Mouse (Mus musculus): Measurements from ENCODE around the gene Lnpep. TPM values are rescaled to one million over a fixed set of nuclear protein-coding genes. Genes with fewer than 3 reads are reported as not detected.

Lnpep gene
- polyA plus RNA-seq, 1 experiment = 78.2 TPM

DNA sequence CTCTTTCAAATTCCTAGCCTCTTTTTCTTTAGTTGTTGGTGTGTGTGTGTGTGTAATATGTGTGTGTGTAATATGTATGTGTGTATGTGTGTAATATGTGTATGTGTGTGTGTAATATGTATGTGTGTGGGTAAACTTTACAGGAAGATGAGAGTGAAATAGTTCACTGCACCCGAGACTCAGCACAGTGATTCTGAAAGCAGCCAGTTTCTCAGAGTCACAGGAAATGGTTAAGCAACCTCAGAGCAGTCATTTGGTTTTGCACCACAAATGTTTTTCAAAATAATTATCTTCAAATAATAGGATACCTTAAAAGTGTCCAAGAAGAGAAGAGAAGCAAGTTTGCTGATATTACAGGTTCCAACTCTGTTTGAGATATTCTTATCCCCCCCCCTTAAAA is 24.8 kb downstream of the Lnpep start:
- Histone ChIP-seq H3K4me3 (ENCODE audit: insufficient read depth, low read depth, low read length) (no peak overlapping the region), H3K27ac (ENCODE audit: insufficient read depth, low read depth, low read length) (no peak overlapping the region), H3K4me1 (ENCODE audit: control insufficient read depth, insufficient read depth, low read length) (no peaks in the 10 kb centered on the region)
- TF ChIP-seq CTCF (IDR thresholded peaks at IDR 0.05; ENCODE audit: insufficient read depth, low read depth, low read length) (no peak), POLR2A (IDR thresholded peaks at IDR 0.05; ENCODE audit: insufficient read depth, low read depth, low read length) (no peak)
- 66% methylated on average over 1 of the region's 1 CpGs for WGBS

DNA sequence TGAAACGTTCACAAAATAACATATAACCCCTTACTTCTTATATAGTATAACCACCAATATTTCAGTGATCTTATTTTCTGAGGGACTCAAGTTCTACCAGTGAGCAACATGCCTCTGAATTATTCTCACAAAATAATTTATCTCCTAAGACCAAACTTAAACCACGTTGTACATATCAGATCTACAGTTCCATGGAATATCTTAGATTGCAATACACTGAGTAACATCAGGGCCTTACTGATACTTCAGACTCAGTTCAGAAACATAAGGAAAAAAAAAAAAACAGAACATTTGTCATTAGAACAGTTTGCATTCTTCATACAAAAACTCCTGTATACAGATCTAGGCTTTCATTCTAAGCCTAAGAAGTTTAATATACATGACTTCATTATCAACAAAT is 26.5 kb downstream of the Lnpep start:
- TF ChIP-seq POLR2A (IDR thresholded peaks at IDR 0.05; ENCODE audit: insufficient read depth, low read depth, low read length) = no peak
- TF ChIP-seq CTCF (IDR thresholded peaks at IDR 0.05; ENCODE audit: insufficient read depth, low read depth, low read length) = no peak
- WGBS = 93% methylated on average over 2 of the region's 2 CpGs

GRCm38 (mm10) chr17:17592926-17593325 is 31.9 kb downstream of the Lnpep start:
- WGBS = 19% methylated on average over 1 of the region's 1 CpGs
- Histone ChIP-seq H3K4me1 (ENCODE audit: control insufficient read depth, insufficient read depth, low read length) (0 out of 2 replicates have a peak, but pooled peaks cover 2% of the 10 kb centered on the region), H3K4me3 (ENCODE audit: insufficient read depth, low read depth, low read length) (no peak overlapping the region), H3K27ac (ENCODE audit: insufficient read depth, low read depth, low read length) (no peak overlapping the region)
- TF ChIP-seq POLR2A (IDR thresholded peaks at IDR 0.05; ENCODE audit: insufficient read depth, low read depth, low read length) (no peak), CTCF (IDR thresholded peaks at IDR 0.05; ENCODE audit: insufficient read depth, low read depth, low read length) (no peak)

More for the DNA sequence above, 26.5 kb downstream of the Lnpep start:
- H3K27ac ChIP-seq (ENCODE audit: insufficient read depth, low read depth, low read length) = no peak overlapping the region
- no peaks in the 10 kb centered on the region for H3K4me1 ChIP-seq (ENCODE audit: control insufficient read depth, insufficient read depth, low read length)
- H3K4me3 ChIP-seq (ENCODE audit: insufficient read depth, low read depth, low read length) = no peak overlapping the region

DNA sequence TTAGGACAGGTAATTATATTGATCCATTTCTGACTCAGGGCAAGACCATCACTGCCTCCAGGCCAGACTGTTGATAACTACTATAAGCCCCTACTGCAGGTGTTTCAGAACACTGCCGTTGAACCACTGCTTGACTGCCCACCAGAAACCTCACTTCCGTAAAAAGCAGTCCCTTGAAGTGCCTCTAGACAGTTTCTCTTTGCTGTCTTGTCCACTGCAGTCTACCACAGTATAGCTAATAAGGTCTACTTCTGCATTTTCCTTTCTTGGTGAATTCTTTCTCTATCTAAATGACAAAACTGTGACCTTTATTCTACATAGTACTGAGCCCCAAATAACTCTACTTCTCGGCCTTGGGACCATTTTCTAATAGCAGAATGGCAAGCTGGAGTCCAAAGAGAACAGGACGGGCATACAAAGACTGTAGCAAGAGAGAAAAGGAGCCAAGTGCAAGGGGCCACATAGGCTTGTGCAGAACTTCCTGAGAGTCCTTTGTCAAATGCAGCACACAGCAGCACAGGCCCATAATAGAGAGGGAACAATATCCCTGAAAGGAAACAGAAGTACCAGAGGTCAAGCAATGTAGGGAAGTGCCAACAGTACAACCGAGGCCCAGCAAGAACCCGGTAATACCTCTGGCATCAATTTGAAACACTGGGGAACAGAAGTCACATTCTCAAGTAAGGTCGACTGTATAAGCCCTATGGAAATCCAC is 37.4 kb downstream of the Lnpep start:
- TF ChIP-seq CTCF (IDR thresholded peaks at IDR 0.05; ENCODE audit: insufficient read depth, low read depth, low read length) (no peak), POLR2A (IDR thresholded peaks at IDR 0.05; ENCODE audit: insufficient read depth, low read depth, low read length) (no peak)
- H3K4me3 ChIP-seq (ENCODE audit: insufficient read depth, low read depth, low read length) = no peak overlapping the region
- H3K4me1 ChIP-seq (ENCODE audit: control insufficient read depth, insufficient read depth, low read length) = peaks cover 4% of the 10 kb centered on the region; the same call in 1 of the 2 replicates
- H3K27ac ChIP-seq (ENCODE audit: insufficient read depth, low read depth, low read length) = no peak overlapping the region
- WGBS = 51% methylated on average over 7 of the region's 7 CpGs

GRCm38 (mm10) chr17:17585115-17585514 is 39.7 kb downstream of the Lnpep start:
- Histone ChIP-seq H3K27ac (ENCODE audit: insufficient read depth, low read depth, low read length) (no peak overlapping the region), H3K4me3 (ENCODE audit: insufficient read depth, low read depth, low read length) (no peak overlapping the region), H3K4me1 (ENCODE audit: control insufficient read depth, insufficient read depth, low read length) (peaks cover 2% of the 10 kb centered on the region; the same call in 1 of the 2 replicates)
- WGBS = 88% methylated on average over 4 of the region's 4 CpGs
- TF ChIP-seq CTCF (IDR thresholded peaks at IDR 0.05; ENCODE audit: insufficient read depth, low read depth, low read length) = no peak
- TF ChIP-seq POLR2A (IDR thresholded peaks at IDR 0.05; ENCODE audit: insufficient read depth, low read depth, low read length) = no peak

DNA sequence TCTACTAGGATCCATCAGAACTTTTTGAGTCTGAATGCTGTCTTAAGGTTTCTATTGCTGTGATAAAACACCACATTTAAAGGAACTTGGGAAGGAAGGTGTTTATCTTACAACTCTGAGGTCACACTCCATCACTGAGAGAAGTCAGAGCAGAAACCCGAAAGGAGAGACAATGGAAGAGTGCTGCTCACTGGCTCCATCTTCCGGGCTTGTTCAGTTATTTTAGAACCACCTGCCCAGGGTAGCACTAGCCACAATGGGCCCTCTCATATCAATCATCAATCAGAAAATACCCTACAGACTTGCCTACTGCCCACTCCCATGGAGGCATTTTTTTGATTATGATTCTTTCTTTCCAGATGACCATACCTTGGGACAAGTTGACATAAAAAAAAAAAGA is 41.0 kb downstream of the Lnpep start:
- no peak overlapping the region for H3K4me3 ChIP-seq (ENCODE audit: insufficient read depth, low read depth, low read length)
- no peak for TF ChIP-seq CTCF (IDR thresholded peaks at IDR 0.05; ENCODE audit: insufficient read depth, low read depth, low read length)
- no peak for TF ChIP-seq POLR2A (IDR thresholded peaks at IDR 0.05; ENCODE audit: insufficient read depth, low read depth, low read length)
- 48% methylated on average over 2 of the region's 2 CpGs for WGBS

GRCm38 (mm10) chr17:17581234-17581633 is 43.6 kb downstream of the Lnpep start:
- Histone ChIP-seq H3K27ac (ENCODE audit: insufficient read depth, low read depth, low read length) (no peak overlapping the region), H3K4me3 (ENCODE audit: insufficient read depth, low read depth, low read length) (no peak overlapping the region), H3K4me1 (ENCODE audit: control insufficient read depth, insufficient read depth, low read length) (peaks cover 3% of the 10 kb centered on the region; the same call in 1 of the 2 replicates)
- TF ChIP-seq CTCF (IDR thresholded peaks at IDR 0.05; ENCODE audit: insufficient read depth, low read depth, low read length) (no peak), POLR2A (IDR thresholded peaks at IDR 0.05; ENCODE audit: insufficient read depth, low read depth, low read length) (no peak)
- 92% methylated on average over 3 of the region's 3 CpGs for WGBS

More for the DNA sequence above, 41.0 kb downstream of the Lnpep start:
- no peak overlapping the region for H3K27ac ChIP-seq (ENCODE audit: insufficient read depth, low read depth, low read length)
- H3K4me1 ChIP-seq (ENCODE audit: control insufficient read depth, insufficient read depth, low read length) = peaks cover 2% of the 10 kb centered on the region; the same call in 1 of the 2 replicates

- Histone ChIP-seq H3K27ac (ENCODE audit: insufficient read depth, low read depth, low read length) (no peak overlapping the region), H3K4me1 (ENCODE audit: control insufficient read depth, insufficient read depth, low read length) (peaks cover 3% of the 10 kb centered on the region; the same call in 1 of the 2 replicates), H3K4me3 (ENCODE audit: insufficient read depth, low read depth, low read length) (no peak overlapping the region)
- 82% methylated on average over 9 of the region's 9 CpGs for WGBS
- TF ChIP-seq POLR2A (IDR thresholded peaks at IDR 0.05; ENCODE audit: insufficient read depth, low read depth, low read length) = no peak
- no peak for TF ChIP-seq CTCF (IDR thresholded peaks at IDR 0.05; ENCODE audit: insufficient read depth, low read depth, low read length)
Measured at GRCm38 (mm10) chr17:17576399-17576798, 48.5 kb downstream of the Lnpep start.

DNA sequence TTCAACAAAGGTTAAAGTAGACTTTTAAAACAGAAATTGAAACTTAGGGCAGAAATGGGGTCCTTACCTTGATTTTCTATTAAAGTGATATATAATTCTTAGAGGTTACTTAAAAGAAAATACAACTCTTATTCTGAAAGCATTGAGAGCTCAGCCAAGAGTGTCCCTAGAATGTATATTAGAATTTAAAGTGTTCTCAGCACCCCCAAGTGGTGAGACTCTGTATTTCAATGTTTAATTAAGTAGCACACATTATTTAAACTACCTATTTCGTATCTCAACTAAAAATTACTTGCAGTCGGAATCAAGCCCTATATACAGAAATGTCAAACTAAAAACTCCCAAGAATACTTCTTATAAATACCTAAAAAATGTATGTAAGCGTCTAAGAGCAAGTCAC is 57.8 kb downstream of the Lnpep start:
- Histone ChIP-seq H3K4me3 (ENCODE audit: insufficient read depth, low read depth, low read length) (no peak overlapping the region), H3K27ac (ENCODE audit: insufficient read depth, low read depth, low read length) (no peak overlapping the region), H3K4me1 (ENCODE audit: control insufficient read depth, insufficient read depth, low read length) (no peaks in the 10 kb centered on the region)
- WGBS = 39% methylated on average over 3 of the region's 3 CpGs
- TF ChIP-seq POLR2A (IDR thresholded peaks at IDR 0.05; ENCODE audit: insufficient read depth, low read depth, low read length) (no peak), CTCF (IDR thresholded peaks at IDR 0.05; ENCODE audit: insufficient read depth, low read depth, low read length) (no peak)
